Comparison of ENCODE assay signal across 8 mouse cellular contexts in genomic region chr4:144999903-145000382, GRCm38 (mm10).
DNase-seq lines count a peak whose midpoint lies in the region; ATAC-seq and TF ChIP-seq lines count a peak whose summit lies in the region.

No protein-coding gene starts in this region.

- DNase-seq in cerebellum, postnatal 10 days: peak; percentile 44 to 46
- DNase-seq in cerebellum, adult 2 months: no peak
- DNase-seq in heart, adult 2 months: peak; percentile 74 to 76
- DNase-seq in kidney, adult 9 months: peak; percentile 91
- peak; percentile 80 for DNase-seq in lung, postnatal 0 days (ENCODE audit: low spot score)
- DNase-seq in retina, embryonic 14.5 days (ENCODE audit: low spot score): peak; percentile 55
- DNase-seq in thymus, postnatal 10 days (ENCODE audit: low spot score in 2 of 2): no peak

- TF ChIP-seq POLR2A in cerebellum, adult 2 months (IDR thresholded peaks at IDR 0.05; ENCODE audit: borderline replicate concordance, insufficient read depth, low read length): no peak
- no peak for TF ChIP-seq POLR2A in heart, adult 2 months (IDR thresholded peaks at IDR 0.05; ENCODE audit: insufficient read depth, low read depth, low read length)

- TF ChIP-seq EP300 in heart, adult 2 months (IDR thresholded peaks at IDR 0.05; ENCODE audit: insufficient read depth, low read depth, low read length): peak; percentile 69; the same call in 1 of the 2 replicates
- TF ChIP-seq EP300 in lung, postnatal 0 days (IDR thresholded peaks at IDR 0.05): peak; percentile 60

- H3K36me3 ChIP-seq in heart, adult 2 months (ENCODE audit: control insufficient read depth, insufficient read depth, low read length): peaks cover 29% of the 10 kb centered on the region
- H3K36me3 ChIP-seq in lung, postnatal 0 days (ENCODE audit: insufficient read depth, low read length): no peaks in the 10 kb centered on the region

- H3K27me3 ChIP-seq in cerebellum, adult 2 months (ENCODE audit: control insufficient read depth, insufficient read depth, low read length): no peaks in the 10 kb centered on the region
- H3K27me3 ChIP-seq in heart, adult 2 months (ENCODE audit: control insufficient read depth, insufficient read depth, low read length): no peaks in the 10 kb centered on the region
- H3K27me3 ChIP-seq in lung, postnatal 0 days (replicated peaks; ENCODE audit: insufficient read depth, low read length): no peaks in the 10 kb centered on the region

- no peaks in the 10 kb centered on the region for H3K9me3 ChIP-seq in lung, postnatal 0 days (ENCODE audit: low read length)

- H3K4me3 ChIP-seq in cerebellum, adult 2 months (replicated peaks; ENCODE audit: insufficient read depth, low read depth, low read length): no peak overlapping the region
- H3K4me3 ChIP-seq in heart, adult 2 months: no peak overlapping the region
- H3K4me3 ChIP-seq in lung, postnatal 0 days (ENCODE audit: low read depth, low read length): no peak overlapping the region

- H3K27ac ChIP-seq in cerebellum, adult 2 months (ENCODE audit: insufficient read depth, low read length): no peak overlapping the region
- peak overlapping the region; percentile 67 for H3K27ac ChIP-seq in heart, adult 2 months
- H3K27ac ChIP-seq in lung, postnatal 0 days (ENCODE audit: low read length): peak overlapping the region; percentile 79

- H3K9ac ChIP-seq in heart, adult 2 months (ENCODE audit: low read depth, low read length): no peak overlapping the region
- no peak overlapping the region for H3K9ac ChIP-seq in lung, postnatal 0 days (replicated peaks; ENCODE audit: low read depth)

- no peak overlapping the region for H3K4me2 ChIP-seq in lung, postnatal 0 days (replicated peaks; ENCODE audit: low read depth, low read length)

- intact Hi-C loops in heart, adult 2 months (cut with DNase I): no loop called here

- no peak for TF ChIP-seq CTCF in cerebellum, adult 2 months (IDR thresholded peaks at IDR 0.05; ENCODE audit: borderline replicate concordance, insufficient read depth, low read depth, low read length)
- TF ChIP-seq CTCF in heart, adult 2 months (IDR thresholded peaks at IDR 0.05): no peak
- no peak for TF ChIP-seq CTCF in lung, postnatal 0 days (IDR thresholded peaks at IDR 0.05)

- WGBS in cerebellum, adult 2 months: 59% methylated on average over 20 of the region's 20 CpGs
- WGBS in heart, adult 2 months: 12% methylated on average over 20 of the region's 20 CpGs
- 13% methylated on average over 20 of the region's 20 CpGs for WGBS in lung, postnatal 0 days

- peaks cover 9% of the 10 kb centered on the region for H3K4me1 ChIP-seq in cerebellum, adult 2 months (ENCODE audit: control insufficient read depth, insufficient read depth, low read length)
- H3K4me1 ChIP-seq in heart, adult 2 months (ENCODE audit: control insufficient read depth, insufficient read depth, low read length): peaks cover 34% of the 10 kb centered on the region
- H3K4me1 ChIP-seq in lung, postnatal 0 days (ENCODE audit: insufficient read depth, low read depth, low read length): peaks cover 26% of the 10 kb centered on the region

- peak; percentile 46 for ATAC-seq in common myeloid progenitor, adult 5-6 weeks (replicated peaks; ENCODE audit: low read depth, poor library complexity, severe bottlenecking)
- ATAC-seq in lung, postnatal 0 days: peak; percentile 70

- no peaks in the 10 kb centered on the region; the same call in 1 of the 2 replicates for H3K79me2 ChIP-seq in heart, adult 2 months (replicated peaks; ENCODE audit: control insufficient read depth, insufficient read depth, low read length)

Comparison
In these comparisons a context has a peak if more than half of its experiments do, and no peak if none do; other contexts are left out.
1. DNase-seq: peak in cerebellum, postnatal 10 days (2 of 2), heart, adult 2 months (2 of 2), kidney, adult 9 months (single experiment), lung, postnatal 0 days (single experiment) and retina, embryonic 14.5 days (single experiment); none in cerebellum, adult 2 months (0 of 2) and thymus, postnatal 10 days (0 of 2).